In genomic region chr4:121986741-121987140, GRCm38 (mm10) we compare ENCODE assay signal across 20 mouse cellular contexts.
"Had no signal": no experiment of that assay in that cellular context is flagged by ENCODE, and none has a peak within 500 bp of the region (broad histone marks: within the 10 kb centered on the region; RNA-seq: fewer than 3 reads in every experiment).

No protein-coding gene starts in this region.

- DNase-seq: kidney, adult 2 months; kidney, postnatal 10 days; kidney, postnatal 36 days; layer of hippocampus, postnatal 36 days; left cerebral cortex, postnatal 4 days; liver, embryonic 13.5 days; lung, adult 2 months; lung, postnatal 14 days; lung, postnatal 4 days; retina, postnatal 1 day; right cerebral cortex, postnatal 25 days; spleen, adult 18-20 months; thymus, adult 2 months; thymus, postnatal 14 days; thymus, postnatal 4 days had no signal

- ATAC-seq: intestine, postnatal 0 days; midbrain, embryonic 13.5 days had no signal

- H3K4me1 ChIP-seq: liver, embryonic 13.5 days; midbrain, embryonic 13.5 days; neural tube, embryonic 13.5 days; stomach, embryonic 15.5 days had no signal

- H3K4me2 ChIP-seq: liver, embryonic 13.5 days; midbrain, embryonic 13.5 days; neural tube, embryonic 13.5 days; stomach, embryonic 15.5 days had no signal

- H3K36me3 ChIP-seq: liver, embryonic 13.5 days; midbrain, embryonic 13.5 days; neural tube, embryonic 13.5 days; stomach, embryonic 15.5 days had no signal

- H3K27me3 ChIP-seq: liver, embryonic 13.5 days; midbrain, embryonic 13.5 days; neural tube, embryonic 13.5 days; stomach, embryonic 15.5 days had no signal

- H3K27ac ChIP-seq: liver, embryonic 13.5 days; midbrain, embryonic 13.5 days; neural tube, embryonic 13.5 days; stomach, embryonic 15.5 days had no signal

- H3K9ac ChIP-seq: liver, embryonic 13.5 days; midbrain, embryonic 13.5 days; neural tube, embryonic 13.5 days; stomach, embryonic 15.5 days had no signal

- H3K4me3 ChIP-seq: liver, embryonic 13.5 days; midbrain, embryonic 13.5 days; myocyte; neural tube, embryonic 13.5 days; stomach, embryonic 15.5 days had no signal
